Mouse (Mus musculus) kidney, embryonic 15.5 days (tissue): Measurements from ENCODE around the gene Tshz2. TPM values are rescaled to one million over a fixed set of nuclear protein-coding genes. Genes with fewer than 3 reads are reported as not detected.

Experiments
- ATAC-seq: fragments of 200-750 bp; cut with Nextera tagmentation; replicated peaks from 2 replicates; pipeline ENCODE4 v1.8.0; 2017; ENCODE audit warnings: moderate TSS enrichment; ENCODE audit not compliant: low FRiP score
- H3K27ac ChIP-seq: fragments of 300-500 bp; sonication (generic); 2 replicates; pipeline ENCODE4 v1.5.1; 2015; ENCODE audit warnings: mild to moderate bottlenecking, inconsistent platforms
- H3K27me3 ChIP-seq: fragments of 300-500 bp; sonication (generic); 2 replicates; pipeline ENCODE4 v1.6.1; 2015; ENCODE audit warnings: inconsistent platforms
- H3K36me3 ChIP-seq: fragments of 300-500 bp; sonication (generic); 2 replicates; pipeline ENCODE4 v1.6.1; 2015; ENCODE audit warnings: inconsistent platforms
- H3K4me1 ChIP-seq: fragments of 300-500 bp; sonication (generic); 2 replicates; pipeline ENCODE4 v1.6.1; 2015; ENCODE audit warnings: inconsistent platforms
- H3K4me2 ChIP-seq: fragments of 300-500 bp; sonication (generic); 2 replicates; pipeline ENCODE4 v1.6.1; 2015; ENCODE audit warnings: moderate library complexity, mild to moderate bottlenecking, inconsistent platforms
- H3K4me3 ChIP-seq: fragments of 300-500 bp; sonication (generic); replicated peaks from 2 replicates; pipeline ENCODE4 v1.5.1; 2015; ENCODE audit warnings: mild to moderate bottlenecking, inconsistent platforms
- H3K9ac ChIP-seq: fragments of 300-500 bp; sonication (generic); 2 replicates; pipeline ENCODE4 v1.6.1; 2015; ENCODE audit warnings: mild to moderate bottlenecking, inconsistent platforms
- H3K9me3 ChIP-seq: fragments of 300-500 bp; sonication (generic); replicated peaks from 2 replicates; pipeline ENCODE4 v1.6.1; 2016; ENCODE audit warnings: inconsistent platforms
- WGBS: fragments of 180-500 bp; shearing (Covaris S2); methylation state at CpG from one replicate; pipeline ENCODE4 v1.1.7; 2015; ENCODE audit warnings: mixed read lengths; 5-methylcytosine and 5-hydroxymethylcytosine counted together
- polyA plus RNA-seq: library from polyadenylated mRNA; unstranded; fragments of >200 nt; fragmentation: Nextera tagmentation; extraction: Ambion mirVana; gene quantifications from 2 replicates; pipeline ENCODE4 v1.2.1, GENCODE M21; 2015

Tshz2 gene
- polyA plus RNA-seq, 1 experiment from 2014 or later: 17.8 TPM

DNA sequence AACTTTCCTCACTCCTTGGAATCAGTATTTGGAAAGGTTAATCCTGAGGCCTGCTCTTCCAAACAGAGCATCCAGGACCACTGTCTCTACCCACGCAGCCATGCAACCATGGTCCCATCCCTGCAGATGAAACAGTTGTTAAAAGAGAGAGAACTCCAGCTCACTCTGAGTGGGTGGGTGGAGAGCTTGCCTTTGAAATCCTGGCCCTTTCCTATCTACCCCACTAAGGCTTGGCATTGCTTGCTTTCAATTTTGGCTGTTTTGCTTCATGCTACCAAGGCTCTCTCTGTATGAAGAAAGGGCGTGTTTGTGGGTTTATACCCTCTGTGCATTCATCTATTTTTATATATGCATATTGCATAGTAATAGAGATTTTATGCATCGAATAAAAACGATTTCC, 33.2 kb upstream of the Tshz2 start:
- Histone ChIP-seq H3K9ac (no peak overlapping the region), H3K27ac (no peak overlapping the region), H3K27me3 (0 out of 2 replicates have a peak, but pooled peaks cover 2% of the 10 kb centered on the region), H3K36me3 (no peaks in the 10 kb centered on the region), H3K9me3 (no peaks in the 10 kb centered on the region), H3K4me3 (no peak overlapping the region), H3K4me2 (no peak overlapping the region), H3K4me1 (peaks cover 4% of the 10 kb centered on the region; the same call in 1 of the 2 replicates)
- 91% methylated on average over 4 of the region's 4 CpGs for WGBS
- ATAC-seq: no peak

DNA sequence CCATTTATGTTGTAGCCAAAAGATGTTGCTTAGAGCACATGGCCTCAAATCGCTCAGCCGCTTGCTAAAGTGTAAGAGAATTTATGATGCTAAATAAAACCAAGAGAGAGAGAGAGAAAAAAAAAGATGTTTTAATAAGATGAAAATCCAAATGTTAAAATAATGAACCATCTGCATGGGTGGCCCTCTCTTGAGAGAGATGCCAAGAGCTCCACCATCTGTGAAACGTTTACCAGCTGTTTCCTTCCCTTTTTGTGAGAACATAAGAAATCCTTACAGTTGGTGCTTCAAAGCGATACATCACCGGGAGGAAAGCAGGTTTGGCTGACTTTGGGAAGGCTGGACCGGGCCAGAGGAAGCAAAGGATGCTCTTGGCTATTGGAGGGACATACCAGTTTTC, 32.6 kb upstream of the Tshz2 start:
- H3K36me3 ChIP-seq: no peaks in the 10 kb centered on the region
- WGBS: 47% methylated on average over 6 of the region's 6 CpGs
- H3K4me1 ChIP-seq: peaks cover 4% of the 10 kb centered on the region; the same call in 1 of the 2 replicates
- H3K27me3 ChIP-seq: 0 out of 2 replicates have a peak, but pooled peaks cover 2% of the 10 kb centered on the region
- H3K9me3 ChIP-seq: no peaks in the 10 kb centered on the region
- H3K27ac ChIP-seq: 0 out of 2 replicates have a peak overlapping the region, but pooled peaks have one; percentile 32
- ATAC-seq: no peak
- H3K4me2 ChIP-seq: no peak overlapping the region
- no peak overlapping the region for H3K4me3 ChIP-seq
- no peak overlapping the region for H3K9ac ChIP-seq

DNA sequence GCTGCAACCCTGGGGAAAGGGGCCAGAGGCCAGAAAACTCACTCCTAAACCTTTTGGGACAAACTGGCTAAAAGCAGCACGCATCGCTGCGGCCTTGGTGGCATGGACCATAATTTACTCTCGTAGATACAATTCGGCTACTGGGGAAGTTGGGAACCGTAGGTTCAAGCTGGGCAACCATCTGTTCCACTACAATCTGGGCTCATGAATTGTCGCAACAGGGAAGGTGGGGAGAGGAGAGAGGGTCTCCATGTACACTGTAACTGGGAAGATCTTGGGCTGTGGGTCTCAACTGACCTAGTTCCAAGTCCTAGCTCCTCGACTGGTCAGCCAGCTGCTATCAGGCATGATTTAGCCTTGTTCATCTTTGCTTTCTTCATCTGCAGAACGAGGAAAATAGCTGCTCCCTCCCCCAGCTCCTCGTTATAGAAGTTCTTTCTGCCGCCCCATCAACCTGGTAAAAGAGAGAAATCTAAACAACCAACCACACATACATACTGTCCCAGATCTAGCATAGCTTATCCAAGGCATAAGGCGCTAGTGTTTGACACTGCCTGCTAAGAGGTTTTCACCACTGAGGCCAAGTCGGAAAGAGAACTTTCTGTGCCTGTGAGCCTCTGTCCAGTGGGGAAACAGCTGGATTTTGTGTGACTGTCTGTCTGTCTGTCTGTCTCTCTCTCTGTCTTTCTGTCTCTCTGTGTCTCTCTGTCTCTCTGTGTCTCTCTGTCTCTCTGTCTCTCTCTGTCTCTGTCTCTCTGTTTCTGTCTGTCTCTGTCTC, 25.7 kb upstream of the Tshz2 start:
- Histone ChIP-seq H3K27me3 (no peaks in the 10 kb centered on the region; the same call in 1 of the 2 replicates), H3K9ac (no peak overlapping the region), H3K36me3 (no peaks in the 10 kb centered on the region), H3K4me1 (peaks cover 44% of the 10 kb centered on the region), H3K9me3 (no peaks in the 10 kb centered on the region), H3K4me2 (no peak overlapping the region), H3K27ac (no peak overlapping the region), H3K4me3 (no peak overlapping the region)
- 67% methylated on average over 13 of the region's 13 CpGs for WGBS
- ATAC-seq: no peak

DNA sequence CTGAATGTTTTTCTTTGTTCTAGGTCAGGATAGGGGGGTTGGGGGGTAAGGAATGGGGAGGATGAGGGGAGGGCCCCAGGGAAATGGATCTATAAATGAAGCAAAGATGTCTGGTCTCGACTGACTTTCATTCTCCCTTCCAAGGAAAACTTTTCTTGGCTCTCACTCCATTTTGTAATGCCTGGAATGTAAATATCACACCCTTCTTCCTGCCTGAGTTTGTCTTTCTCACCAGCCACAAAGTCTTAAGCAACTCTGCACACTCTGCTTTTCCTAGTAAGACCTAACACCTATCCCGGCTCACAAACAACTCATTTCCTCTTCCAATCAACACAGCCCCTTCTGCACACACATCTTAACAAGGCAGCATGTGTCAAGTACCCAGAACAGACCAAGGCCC, 25.0 kb upstream of the Tshz2 start:
- Histone ChIP-seq H3K9ac (no peak overlapping the region), H3K4me2 (no peak overlapping the region), H3K27me3 (no peaks in the 10 kb centered on the region; the same call in 1 of the 2 replicates), H3K27ac (no peak overlapping the region), H3K36me3 (no peaks in the 10 kb centered on the region), H3K4me1 (peaks cover 49% of the 10 kb centered on the region), H3K4me3 (no peak overlapping the region), H3K9me3 (no peaks in the 10 kb centered on the region)
- 20% methylated on average over 2 of the region's 2 CpGs for WGBS
- ATAC-seq: no peak

DNA sequence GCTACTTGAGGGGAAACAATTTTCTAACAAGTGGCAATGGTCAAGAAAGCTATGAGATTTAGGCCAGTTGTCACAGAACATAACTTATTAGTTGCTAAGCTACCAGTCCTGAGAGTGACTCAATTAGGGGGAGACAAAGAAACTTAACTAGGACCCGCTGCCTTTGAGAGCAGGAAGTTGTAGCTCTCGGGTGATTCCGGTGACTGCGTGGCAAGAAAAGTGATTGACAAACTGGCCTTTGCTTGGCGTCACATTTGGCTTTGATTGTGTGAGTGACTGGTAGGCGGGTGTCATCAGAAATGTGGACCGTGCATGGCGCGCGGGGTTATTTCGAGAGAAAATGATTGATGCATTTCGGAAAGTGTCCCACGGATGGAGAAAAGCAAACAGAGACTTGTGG, 22.9 kb upstream of the Tshz2 start:
- H3K4me3 ChIP-seq: 0 out of 2 replicates have a peak overlapping the region, but pooled peaks have one; percentile 8
- 0 out of 2 replicates have a peak overlapping the region, but pooled peaks have one; percentile 62 for H3K27ac ChIP-seq
- H3K9me3 ChIP-seq: no peaks in the 10 kb centered on the region
- no peak overlapping the region for H3K9ac ChIP-seq
- peaks cover 53% of the 10 kb centered on the region for H3K4me1 ChIP-seq
- H3K27me3 ChIP-seq: no peaks in the 10 kb centered on the region; the same call in 1 of the 2 replicates
- peak overlapping the region; percentile 43 for H3K4me2 ChIP-seq
- ATAC-seq: no peak
- no peaks in the 10 kb centered on the region for H3K36me3 ChIP-seq
- WGBS: 19% methylated on average over 13 of the region's 13 CpGs

DNA sequence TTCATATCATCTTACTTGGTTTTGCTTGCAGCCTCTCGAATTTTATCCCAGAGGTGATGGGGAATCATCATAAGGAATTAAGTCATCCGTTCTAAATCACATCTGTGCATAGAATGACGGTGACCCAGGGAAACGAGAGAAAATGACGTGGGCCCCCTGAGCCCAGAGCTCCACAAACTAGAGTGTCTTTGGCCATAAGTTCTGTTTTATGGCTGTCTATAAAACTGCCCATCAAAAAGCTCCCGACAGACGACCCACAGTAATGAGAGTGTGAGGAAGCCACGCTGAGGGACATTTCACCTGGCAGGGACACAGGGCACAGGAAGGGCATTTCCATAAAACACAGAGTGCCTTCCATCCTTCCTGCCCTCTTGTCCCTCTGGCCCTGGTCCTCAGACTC, 21.9 kb upstream of the Tshz2 start:
- Histone ChIP-seq H3K4me1 (peaks cover 53% of the 10 kb centered on the region), H3K4me3 (no peak overlapping the region), H3K9me3 (no peaks in the 10 kb centered on the region), H3K9ac (no peak overlapping the region), H3K27me3 (no peaks in the 10 kb centered on the region), H3K4me2 (peak overlapping the region; percentile 43), H3K27ac (0 out of 2 replicates have a peak overlapping the region, but pooled peaks have one; percentile 62), H3K36me3 (no peaks in the 10 kb centered on the region)
- peak; percentile 50; the same call in 1 of the 2 replicates for ATAC-seq
- WGBS: 12% methylated on average over 8 of the region's 8 CpGs

DNA sequence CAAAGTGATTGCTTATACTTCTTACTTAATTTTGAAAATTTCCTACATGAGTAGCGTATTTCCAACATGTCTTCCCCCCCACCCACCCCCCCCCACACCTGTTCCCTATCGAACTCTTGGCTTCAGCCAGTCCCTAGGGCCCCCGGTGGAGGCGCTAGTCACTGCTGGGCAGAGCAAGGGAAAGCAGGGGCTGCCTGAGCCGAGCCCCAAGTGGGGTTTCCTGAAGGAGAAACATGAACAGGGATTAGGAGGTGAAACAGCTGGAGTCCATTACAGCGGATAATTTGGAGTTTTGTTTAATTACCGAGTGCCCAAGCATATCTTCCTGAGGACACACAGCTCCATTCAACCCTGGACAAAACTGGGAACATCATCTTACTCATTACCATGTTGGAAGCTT, 21.3 kb upstream of the Tshz2 start:
- ATAC-seq: 0 out of 2 replicates have a peak, but pooled peaks have one; percentile 65

DNA sequence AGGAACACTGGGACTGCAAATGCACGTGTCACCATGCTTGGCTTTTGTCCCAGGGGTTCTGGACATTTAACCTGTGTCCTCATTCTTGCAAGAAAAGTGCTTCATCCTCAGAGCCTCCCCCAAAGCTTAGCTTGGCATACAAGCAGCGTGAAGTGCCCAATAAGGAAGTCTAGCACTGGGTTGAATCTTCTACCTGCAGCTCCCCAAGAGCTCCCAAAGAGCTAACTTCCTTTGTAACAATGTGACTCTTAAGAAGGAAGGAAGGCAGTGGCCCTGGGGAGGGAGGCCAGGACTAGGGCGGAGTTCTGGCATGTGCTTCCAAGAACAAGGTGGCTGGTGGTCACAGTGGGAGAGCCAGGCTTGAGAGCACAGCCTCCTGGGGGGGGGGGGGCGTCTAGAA, 18.1 kb upstream of the Tshz2 start:
- no peak for ATAC-seq
- Histone ChIP-seq H3K36me3 (no peaks in the 10 kb centered on the region), H3K4me1 (peaks cover 33% of the 10 kb centered on the region), H3K27me3 (no peaks in the 10 kb centered on the region), H3K9ac (no peak overlapping the region), H3K4me2 (no peak overlapping the region), H3K27ac (no peak overlapping the region), H3K9me3 (no peaks in the 10 kb centered on the region), H3K4me3 (no peak overlapping the region)
- 59% methylated on average over 4 of the region's 4 CpGs for WGBS

More for the DNA sequence above, 21.3 kb upstream of the Tshz2 start:
- Histone ChIP-seq H3K27me3 (no peaks in the 10 kb centered on the region), H3K36me3 (no peaks in the 10 kb centered on the region), H3K4me2 (peak overlapping the region; percentile 32; the same call in 1 of the 2 replicates), H3K9ac (no peak overlapping the region), H3K4me3 (no peak overlapping the region), H3K9me3 (no peaks in the 10 kb centered on the region), H3K27ac (0 out of 2 replicates have a peak overlapping the region, but pooled peaks have one; percentile 1), H3K4me1 (peaks cover 51% of the 10 kb centered on the region)
- 26% methylated on average over 7 of the region's 7 CpGs for WGBS

DNA sequence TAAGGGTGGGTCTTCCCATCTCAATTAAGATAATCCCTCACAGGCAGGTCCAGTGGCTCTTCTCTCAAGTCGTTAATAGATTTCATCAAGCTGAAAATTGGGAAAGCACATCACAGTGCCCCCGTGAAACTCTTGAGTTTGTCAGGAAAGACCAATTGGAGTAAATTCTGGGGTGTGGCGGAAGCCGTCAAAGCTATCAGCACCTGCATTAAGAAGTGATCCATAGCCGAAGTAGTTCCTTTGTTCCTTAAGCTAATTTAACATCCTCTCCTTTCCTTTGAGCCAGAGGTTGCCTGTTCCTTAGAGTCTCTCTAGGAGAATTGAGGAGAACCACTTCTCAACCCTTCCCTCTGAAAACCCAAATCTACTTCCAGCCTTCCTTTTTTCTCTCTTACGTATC, 16.8 kb upstream of the Tshz2 start:
- Histone ChIP-seq H3K36me3 (no peaks in the 10 kb centered on the region), H3K9me3 (no peaks in the 10 kb centered on the region), H3K27me3 (no peaks in the 10 kb centered on the region), H3K4me3 (no peak overlapping the region), H3K9ac (no peak overlapping the region), H3K27ac (no peak overlapping the region), H3K4me1 (peaks cover 26% of the 10 kb centered on the region), H3K4me2 (no peak overlapping the region)
- WGBS: 88% methylated on average over 6 of the region's 6 CpGs
- no peak for ATAC-seq

DNA sequence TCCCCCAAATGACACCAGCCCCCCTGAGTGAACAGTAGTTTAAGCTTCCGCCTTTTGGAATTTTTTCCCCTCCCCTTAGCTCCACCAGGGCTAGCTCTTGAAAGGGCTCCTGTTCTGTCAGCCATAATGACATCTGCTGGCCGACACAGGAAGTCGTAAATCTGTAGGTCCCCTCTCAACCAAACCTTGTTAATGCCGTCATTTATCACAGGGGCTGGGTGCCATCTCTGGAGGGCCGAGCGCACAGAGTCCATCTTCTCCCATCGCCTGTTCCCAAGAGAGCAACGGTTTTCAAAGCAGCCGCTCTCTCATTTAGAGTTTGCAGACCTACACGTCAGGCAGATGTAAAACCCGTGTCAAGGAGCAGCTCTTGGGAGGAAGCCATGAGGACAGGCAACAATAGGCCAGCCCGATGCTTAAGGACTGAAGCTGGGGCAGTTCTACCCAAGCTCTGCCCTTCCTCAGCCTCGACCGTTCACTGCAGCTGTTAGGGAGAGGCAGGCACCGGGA, 11.6 kb upstream of the Tshz2 start:
- peak overlapping the region; percentile 29 for H3K4me3 ChIP-seq
- peaks cover 28% of the 10 kb centered on the region for H3K4me1 ChIP-seq
- WGBS: 2% methylated on average over 15 of the region's 15 CpGs
- no peaks in the 10 kb centered on the region for H3K36me3 ChIP-seq
- H3K4me2 ChIP-seq: peak overlapping the region; percentile 67
- ATAC-seq: peak; percentile 77
- no peaks in the 10 kb centered on the region for H3K27me3 ChIP-seq
- H3K9me3 ChIP-seq: no peaks in the 10 kb centered on the region
- peak overlapping the region; percentile 16; the same call in 1 of the 2 replicates for H3K9ac ChIP-seq
- H3K27ac ChIP-seq: peak overlapping the region; percentile 81

DNA sequence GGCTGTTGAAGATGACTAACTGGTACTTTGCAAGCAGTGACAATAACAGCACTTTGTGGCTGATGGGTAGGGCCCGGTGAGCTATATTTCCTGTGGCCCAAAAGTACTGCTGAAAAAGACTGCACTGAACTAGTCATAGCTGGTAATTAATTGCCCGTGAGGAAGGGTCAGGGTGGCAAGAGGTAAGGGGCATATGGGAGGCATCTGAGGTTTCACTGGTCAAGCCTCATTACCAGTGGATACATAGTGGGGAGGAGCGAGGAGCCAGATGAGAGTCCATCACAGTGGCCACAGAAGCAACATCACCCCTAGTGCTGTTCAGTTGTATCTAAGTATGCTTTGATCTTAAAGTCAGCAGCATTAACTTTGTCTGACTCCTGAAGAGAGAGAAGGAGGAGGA, 2.7 kb upstream of the Tshz2 start:
- no peak overlapping the region for H3K27ac ChIP-seq
- H3K4me3 ChIP-seq: no peak overlapping the region
- no peak overlapping the region for H3K9ac ChIP-seq
- no peaks in the 10 kb centered on the region for H3K27me3 ChIP-seq
- no peaks in the 10 kb centered on the region for H3K36me3 ChIP-seq
- peaks cover 28% of the 10 kb centered on the region for H3K4me1 ChIP-seq
- ATAC-seq: peak; percentile 19; the same call in 1 of the 2 replicates
- no peak overlapping the region for H3K4me2 ChIP-seq
- no peaks in the 10 kb centered on the region for H3K9me3 ChIP-seq
- 41% methylated on average over 3 of the region's 3 CpGs for WGBS
